Mouse (Mus musculus) kidney, postnatal 10 days (tissue): ENCODE data around the gene Fam217b.

Experiments used
- DNase-seq: peaks from one replicate; pipeline ENCODE4 v3.0.0; 2021; ENCODE audit warnings: mixed read lengths

Gene Fam217b

GRCm38 (mm10) chr2:178414261-178415149, at the start of gene Fam217b, which contains the start of gene Ppp1r3d:
Fam217b (plus strand) TSS chr2:178414524.
Ppp1r3d (minus strand) TSS chr2:178414472.
- DNase-seq: peak; percentile 83

GRCm38 (mm10) chr2:178407053-178407815, 7.1 kb upstream of the Fam217b start, which contains the start of gene Sycp2:
Sycp2 (minus strand) TSS chr2:178407685.
- DNase-seq: no peak

- no peak for DNase-seq
Measured at GRCm38 (mm10) chr2:178409024-178409423, 5.3 kb upstream of the Fam217b start.

- no peak for DNase-seq
Measured at GRCm38 (mm10) chr2:178410286-178410685, 4.0 kb upstream of the Fam217b start.

- peak; percentile 23 for DNase-seq
Measured at GRCm38 (mm10) chr2:178412598-178412997, 1.7 kb upstream of the Fam217b start.

- DNase-seq: no peak
Measured at GRCm38 (mm10) chr2:178413081-178413480, 1.2 kb upstream of the Fam217b start.

- DNase-seq: peak; percentile 38
Measured at GRCm38 (mm10) chr2:178413481-178414260, 653 bp upstream of the Fam217b start.

- no peak for DNase-seq
Measured at GRCm38 (mm10) chr2:178415150-178415448, 775 bp downstream of the Fam217b start.

- DNase-seq: no peak
Measured at GRCm38 (mm10) chr2:178416427-178416826, 2.1 kb downstream of the Fam217b start.

GRCm38 (mm10) chr2:178416970-178417369, 2.6 kb downstream of the Fam217b start:
- DNase-seq: no peak

GRCm38 (mm10) chr2:178420576-178420975, 6.3 kb downstream of the Fam217b start:
- DNase-seq: no peak

GRCm38 (mm10) chr2:178421603-178422002, 7.3 kb downstream of the Fam217b start:
- no peak for DNase-seq

GRCm38 (mm10) chr2:178422186-178422585, 7.9 kb downstream of the Fam217b start:
- DNase-seq: no peak

GRCm38 (mm10) chr2:178423223-178423622, 8.9 kb downstream of the Fam217b start:
- DNase-seq: no peak

GRCm38 (mm10) chr2:178426229-178426628, 11.9 kb downstream of the Fam217b start:
- DNase-seq: peak; percentile 46

GRCm38 (mm10) chr2:178427181-178427580, 12.9 kb downstream of the Fam217b start:
- peak; percentile 1 for DNase-seq

GRCm38 (mm10) chr2:178428183-178428582, 13.9 kb downstream of the Fam217b start:
- DNase-seq: peak; percentile 1

GRCm38 (mm10) chr2:178428676-178429075, 14.4 kb downstream of the Fam217b start:
- DNase-seq: no peak

- no peak for DNase-seq
Measured at GRCm38 (mm10) chr2:178429426-178429825, 15.1 kb downstream of the Fam217b start.

GRCm38 (mm10) chr2:178430231-178430630, 15.9 kb downstream of the Fam217b start, which contains the start of gene Cdh26:
Cdh26 (plus strand) TSS chr2:178430531.
- DNase-seq: no peak

- DNase-seq: no peak
Measured at GRCm38 (mm10) chr2:178433495-178433894, 19.2 kb downstream of the Fam217b start.

- no peak for DNase-seq
Measured at GRCm38 (mm10) chr2:178433903-178434302, 19.6 kb downstream of the Fam217b start.

GRCm38 (mm10) chr2:178437311-178437710, 23.0 kb downstream of the Fam217b start:
- no peak for DNase-seq
